Mouse (Mus musculus) midbrain, embryonic 16.5 days (tissue): ENCODE measurements around the gene Zfp334. TPM values are rescaled to one million over a fixed set of nuclear protein-coding genes. Genes with fewer than 3 reads are reported as not detected.

Experiments used
- ATAC-seq: fragments of 200-750 bp; cut with Nextera tagmentation; 2 replicates; pipeline ENCODE4 v1.8.0; 2017; ENCODE audit warnings: moderate TSS enrichment
- H3K27ac ChIP-seq: fragments of 300-500 bp; sonication (generic); 2 replicates; pipeline ENCODE4 v1.5.1; 2014; ENCODE audit warnings: mild to moderate bottlenecking, low read length, mixed read lengths
- H3K27me3 ChIP-seq: fragments of 300-500 bp; sonication (generic); 2 replicates; pipeline ENCODE4 v1.6.1; 2014; ENCODE audit warnings: low read depth, low read length, mixed read lengths; ENCODE audit not compliant: control insufficient read depth, insufficient read depth
- H3K36me3 ChIP-seq: fragments of 300-500 bp; sonication (generic); 2 replicates; pipeline ENCODE4 v1.6.1; 2014; ENCODE audit warnings: mild to moderate bottlenecking, low read length, moderate library complexity, mixed read lengths; ENCODE audit not compliant: control insufficient read depth, insufficient read depth
- H3K4me1 ChIP-seq: fragments of 300-500 bp; sonication (generic); 2 replicates; pipeline ENCODE4 v1.6.1; 2014; ENCODE audit warnings: mild to moderate bottlenecking, low read length, mixed read lengths; ENCODE audit not compliant: control insufficient read depth, insufficient read depth
- H3K4me2 ChIP-seq: fragments of 300-500 bp; sonication (generic); 2 replicates; pipeline ENCODE4 v1.6.1; 2014; ENCODE audit warnings: mild to moderate bottlenecking, low read length, mixed read lengths
- H3K4me3 ChIP-seq: fragments of 300-500 bp; sonication (generic); 2 replicates; pipeline ENCODE4 v1.5.1; 2014; ENCODE audit warnings: low read depth, mild to moderate bottlenecking, low read length, moderate library complexity, mixed read lengths
- H3K9ac ChIP-seq: fragments of 300-500 bp; sonication (generic); 2 replicates; pipeline ENCODE4 v1.6.1; 2014; ENCODE audit warnings: low read depth, low read length, mixed read lengths
- H3K9me3 ChIP-seq: fragments of 300-500 bp; sonication (generic); replicated peaks from 2 replicates; pipeline ENCODE4 v1.6.1; 2014; ENCODE audit warnings: mild to moderate bottlenecking, low read length, mixed read lengths; ENCODE audit not compliant: control insufficient read depth, poor library complexity, severe bottlenecking
- WGBS: fragments of 180-500 bp; shearing (Covaris S2); extraction: QIAGEN DNeasy Blood & Tissue Kit; methylation state at CpG from one replicate; pipeline ENCODE4 v1.1.7; 2014; 5-methylcytosine and 5-hydroxymethylcytosine counted together
- polyA plus RNA-seq: library from polyadenylated mRNA; unstranded; fragments of >200 nt; fragmentation: Nextera tagmentation; extraction: Ambion mirVana; gene quantifications from 2 replicates; pipeline ENCODE4 v1.2.1, GENCODE M21; 2015

Zfp334 gene
- polyA plus RNA-seq = 9.5 and 9.7 TPM in 2 replicates

GRCm38 (mm10) chr2:165387844-165388495, at the start of gene Zfp334:
Zfp334 (minus strand) TSS chr2:165388259.
- peak within 1 kb of the TSS; percentile 99 for H3K9ac ChIP-seq
- peak; percentile 92 for ATAC-seq
- no peaks in the 10 kb centered on the region for H3K27me3 ChIP-seq
- peaks cover 12% of the 10 kb centered on the region; the same call in 1 of the 2 replicates for H3K36me3 ChIP-seq
- H3K4me3 ChIP-seq = peak within 1 kb of the TSS; percentile 88
- no peaks in the 10 kb centered on the region for H3K9me3 ChIP-seq
- peak within 1 kb of the TSS; percentile 94 for H3K27ac ChIP-seq
- WGBS = under 1% methylated on average over 40 of the region's 40 CpGs
- peaks cover 14% of the 10 kb centered on the region for H3K4me1 ChIP-seq
- peak within 1 kb of the TSS; percentile 77 for H3K4me2 ChIP-seq

GRCm38 (mm10) chr2:165428694-165429093, 40.6 kb upstream of the Zfp334 start:
- no peaks in the 10 kb centered on the region for H3K9me3 ChIP-seq
- H3K9ac ChIP-seq = no peak overlapping the region
- no peak overlapping the region for H3K4me2 ChIP-seq
- no peak for ATAC-seq
- H3K27ac ChIP-seq = no peak overlapping the region
- no peak overlapping the region for H3K4me3 ChIP-seq
- H3K27me3 ChIP-seq = no peaks in the 10 kb centered on the region
- no peaks in the 10 kb centered on the region for H3K4me1 ChIP-seq
- WGBS = 54% methylated on average over 7 of the region's 7 CpGs
- no peaks in the 10 kb centered on the region for H3K36me3 ChIP-seq

- H3K4me3 ChIP-seq = no peak overlapping the region
- H3K9me3 ChIP-seq = no peaks in the 10 kb centered on the region
- WGBS = 30% methylated on average over 2 of the region's 2 CpGs
- H3K4me1 ChIP-seq = peaks cover 11% of the 10 kb centered on the region
- H3K4me2 ChIP-seq = no peak overlapping the region
- H3K36me3 ChIP-seq = no peaks in the 10 kb centered on the region
- no peak overlapping the region for H3K9ac ChIP-seq
- H3K27me3 ChIP-seq = no peaks in the 10 kb centered on the region
- peak overlapping the region; percentile 78 for H3K27ac ChIP-seq
- ATAC-seq = no peak
These were observed 32.1 kb upstream of the Zfp334 start for GRCm38 (mm10) chr2:165420195-165420594.

- peaks cover 13% of the 10 kb centered on the region for H3K4me1 ChIP-seq
- peak; percentile 70 for ATAC-seq
- H3K9me3 ChIP-seq = no peaks in the 10 kb centered on the region
- 41% methylated on average over 4 of the region's 4 CpGs for WGBS
- H3K4me3 ChIP-seq = no peak overlapping the region
- H3K27me3 ChIP-seq = no peaks in the 10 kb centered on the region
- no peak overlapping the region for H3K9ac ChIP-seq
- H3K4me2 ChIP-seq = no peak overlapping the region
- H3K36me3 ChIP-seq = no peaks in the 10 kb centered on the region
- peak overlapping the region; percentile 78 for H3K27ac ChIP-seq
These were observed 31.6 kb upstream of the Zfp334 start for GRCm38 (mm10) chr2:165419670-165420111.

GRCm38 (mm10) chr2:165418577-165418976, 30.5 kb upstream of the Zfp334 start:
- H3K4me2 ChIP-seq = no peak overlapping the region
- H3K9me3 ChIP-seq = no peaks in the 10 kb centered on the region
- H3K4me3 ChIP-seq = no peak overlapping the region
- 83% methylated on average over 2 of the region's 2 CpGs for WGBS
- peaks cover 20% of the 10 kb centered on the region for H3K4me1 ChIP-seq
- no peak for ATAC-seq
- no peaks in the 10 kb centered on the region for H3K36me3 ChIP-seq
- no peak overlapping the region for H3K9ac ChIP-seq
- H3K27ac ChIP-seq = no peak overlapping the region
- H3K27me3 ChIP-seq = no peaks in the 10 kb centered on the region

GRCm38 (mm10) chr2:165417291-165417690, 29.2 kb upstream of the Zfp334 start:
- Histone ChIP-seq H3K27ac (no peak overlapping the region; the same call in 1 of the 2 replicates), H3K9me3 (no peaks in the 10 kb centered on the region), H3K27me3 (no peaks in the 10 kb centered on the region), H3K4me2 (no peak overlapping the region), H3K4me1 (peaks cover 20% of the 10 kb centered on the region), H3K4me3 (no peak overlapping the region), H3K9ac (no peak overlapping the region), H3K36me3 (no peaks in the 10 kb centered on the region)
- 32% methylated on average over 7 of the region's 7 CpGs for WGBS
- ATAC-seq = peak; percentile 62; the same call in 1 of the 2 replicates

- H3K4me3 ChIP-seq = no peak overlapping the region
- no peak for ATAC-seq
- H3K9ac ChIP-seq = no peak overlapping the region
- 63% methylated on average over 6 of the region's 6 CpGs for whole genome bisulfite sequencing
- no peaks in the 10 kb centered on the region for H3K36me3 ChIP-seq
- H3K4me2 ChIP-seq = no peak overlapping the region
- no peaks in the 10 kb centered on the region for H3K27me3 ChIP-seq
- H3K27ac ChIP-seq = no peak overlapping the region
- H3K4me1 ChIP-seq = peaks cover 20% of the 10 kb centered on the region
- H3K9me3 ChIP-seq = no peaks in the 10 kb centered on the region
These were observed 27.7 kb upstream of the Zfp334 start for GRCm38 (mm10) chr2:165415795-165416194.

GRCm38 (mm10) chr2:165415141-165415721, 27.2 kb upstream of the Zfp334 start:
- no peak overlapping the region; the same call in 1 of the 2 replicates for H3K27ac ChIP-seq
- H3K27me3 ChIP-seq = no peaks in the 10 kb centered on the region
- H3K36me3 ChIP-seq = no peaks in the 10 kb centered on the region
- no peak overlapping the region for H3K4me3 ChIP-seq
- no peaks in the 10 kb centered on the region for H3K9me3 ChIP-seq
- peaks cover 17% of the 10 kb centered on the region for H3K4me1 ChIP-seq
- ATAC-seq = no peak
- WGBS = 24% methylated on average over 11 of the region's 11 CpGs
- no peak overlapping the region for H3K9ac ChIP-seq
- no peak overlapping the region for H3K4me2 ChIP-seq

GRCm38 (mm10) chr2:165414321-165414720, 26.3 kb upstream of the Zfp334 start:
- Histone ChIP-seq H3K27me3 (no peaks in the 10 kb centered on the region), H3K4me2 (no peak overlapping the region), H3K4me3 (no peak overlapping the region), H3K36me3 (no peaks in the 10 kb centered on the region), H3K9ac (no peak overlapping the region), H3K4me1 (peaks cover 12% of the 10 kb centered on the region; the same call in 1 of the 2 replicates), H3K9me3 (no peaks in the 10 kb centered on the region), H3K27ac (no peak overlapping the region)
- 78% methylated on average over 5 of the region's 5 CpGs for WGBS
- no peak for ATAC-seq
